Mouse (Mus musculus) intestine, embryonic 15.5 days (tissue): ENCODE data around the gene Cpne5. TPM values are rescaled to one million over a fixed set of nuclear protein-coding genes. Genes with fewer than 3 reads are reported as not detected.

Source experiments
- ATAC-seq: fragments of 200-750 bp; cut with Nextera tagmentation; 2 replicates; pipeline ENCODE4 v1.8.0; 2017; ENCODE audit warnings: moderate TSS enrichment, moderate library complexity
- H3K27ac ChIP-seq: fragments of 300-500 bp; sonication (generic); 2 replicates; pipeline ENCODE4 v1.5.1; 2015; ENCODE audit warnings: mild to moderate bottlenecking, inconsistent platforms
- H3K27me3 ChIP-seq: fragments of 300-500 bp; sonication (generic); replicated peaks from 2 replicates; pipeline ENCODE4 v1.6.1; 2015; ENCODE audit warnings: inconsistent platforms
- H3K36me3 ChIP-seq: fragments of 300-500 bp; sonication (generic); 2 replicates; pipeline ENCODE4 v1.6.1; 2015; ENCODE audit warnings: inconsistent platforms
- H3K4me1 ChIP-seq: fragments of 300-500 bp; sonication (generic); replicated peaks from 2 replicates; pipeline ENCODE4 v1.6.1; 2015; ENCODE audit warnings: inconsistent platforms
- H3K4me2 ChIP-seq: fragments of 300-500 bp; sonication (generic); replicated peaks from 2 replicates; pipeline ENCODE4 v1.6.1; 2015; ENCODE audit warnings: mild to moderate bottlenecking, inconsistent platforms
- H3K4me3 ChIP-seq: fragments of 300-500 bp; sonication (generic); replicated peaks from 2 replicates; pipeline ENCODE4 v1.5.1; 2015; ENCODE audit warnings: inconsistent platforms
- H3K9ac ChIP-seq: fragments of 300-500 bp; sonication (generic); 2 replicates; pipeline ENCODE4 v1.6.1; 2015; ENCODE audit warnings: inconsistent platforms
- H3K9me3 ChIP-seq: fragments of 300-500 bp; sonication (generic); 2 replicates; pipeline ENCODE4 v1.6.1; 2016; ENCODE audit warnings: inconsistent platforms
- WGBS: fragments of 180-500 bp; shearing (Covaris S2); methylation state at CpG from one replicate; pipeline ENCODE4 v1.1.7; 2015; 5-methylcytosine and 5-hydroxymethylcytosine counted together
- polyA plus RNA-seq: library from polyadenylated mRNA; unstranded; fragments of >200 nt; fragmentation: Nextera tagmentation; extraction: Ambion mirVana; gene quantifications from 2 replicates; pipeline ENCODE4 v1.2.1, GENCODE M21; 2015

Cpne5 gene
- polyA plus RNA-seq, 1 experiment from 2014 or later: 8.3 TPM

GRCm38 (mm10) chr17:29173165-29173564, 64.8 kb downstream of the Cpne5 start:
- Histone ChIP-seq H3K4me2 (no peak overlapping the region), H3K36me3 (no peaks in the 10 kb centered on the region), H3K9ac (no peak overlapping the region), H3K9me3 (no peaks in the 10 kb centered on the region), H3K27ac (no peak overlapping the region), H3K4me1 (peaks cover 19% of the 10 kb centered on the region), H3K4me3 (no peak overlapping the region), H3K27me3 (no peaks in the 10 kb centered on the region)
- WGBS: 78% methylated on average over 8 of the region's 8 CpGs
- no peak for ATAC-seq

GRCm38 (mm10) chr17:29172062-29172461, 65.9 kb downstream of the Cpne5 start:
- H3K36me3 ChIP-seq: no peaks in the 10 kb centered on the region
- no peak for ATAC-seq
- H3K9ac ChIP-seq: no peak overlapping the region
- no peak overlapping the region for H3K4me3 ChIP-seq
- WGBS: 43% methylated on average over 10 of the region's 10 CpGs
- H3K4me1 ChIP-seq: peaks cover 25% of the 10 kb centered on the region
- H3K27ac ChIP-seq: no peak overlapping the region
- no peaks in the 10 kb centered on the region for H3K9me3 ChIP-seq
- no peaks in the 10 kb centered on the region for H3K27me3 ChIP-seq
- no peak overlapping the region for H3K4me2 ChIP-seq

GRCm38 (mm10) chr17:29171001-29171772, 66.8 kb downstream of the Cpne5 start:
- Histone ChIP-seq H3K4me3 (no peak overlapping the region), H3K27me3 (no peaks in the 10 kb centered on the region), H3K36me3 (no peaks in the 10 kb centered on the region), H3K4me1 (peaks cover 24% of the 10 kb centered on the region), H3K27ac (no peak overlapping the region), H3K9ac (no peak overlapping the region), H3K9me3 (no peaks in the 10 kb centered on the region), H3K4me2 (no peak overlapping the region)
- peak; percentile 75 for ATAC-seq
- 15% methylated on average over 14 of the region's 14 CpGs for WGBS

- WGBS: 70% methylated on average over 14 of the region's 14 CpGs
- Histone ChIP-seq H3K4me2 (no peak overlapping the region), H3K36me3 (no peaks in the 10 kb centered on the region), H3K27ac (no peak overlapping the region), H3K4me1 (peaks cover 29% of the 10 kb centered on the region), H3K9ac (no peak overlapping the region), H3K27me3 (no peaks in the 10 kb centered on the region), H3K4me3 (no peak overlapping the region), H3K9me3 (no peaks in the 10 kb centered on the region)
- ATAC-seq: no peak
These were observed 67.5 kb downstream of the Cpne5 start for GRCm38 (mm10) chr17:29170431-29171000.

GRCm38 (mm10) chr17:29168996-29169601, 68.9 kb downstream of the Cpne5 start:
- Histone ChIP-seq H3K27me3 (no peaks in the 10 kb centered on the region), H3K9ac (no peak overlapping the region), H3K9me3 (no peaks in the 10 kb centered on the region), H3K36me3 (no peaks in the 10 kb centered on the region), H3K27ac (no peak overlapping the region), H3K4me3 (no peak overlapping the region), H3K4me1 (peaks cover 39% of the 10 kb centered on the region), H3K4me2 (no peak overlapping the region)
- ATAC-seq: no peak
- WGBS: 75% methylated on average over 12 of the region's 12 CpGs

- Histone ChIP-seq H3K9ac (no peak overlapping the region), H3K27ac (no peak overlapping the region), H3K36me3 (no peaks in the 10 kb centered on the region), H3K4me1 (peaks cover 40% of the 10 kb centered on the region), H3K9me3 (no peaks in the 10 kb centered on the region), H3K4me3 (no peak overlapping the region), H3K4me2 (no peak overlapping the region), H3K27me3 (no peaks in the 10 kb centered on the region)
- WGBS: 85% methylated on average over 4 of the region's 4 CpGs
- no peak for ATAC-seq
These were observed 69.5 kb downstream of the Cpne5 start for GRCm38 (mm10) chr17:29168438-29168837.

- H3K36me3 ChIP-seq: no peaks in the 10 kb centered on the region
- no peaks in the 10 kb centered on the region for H3K9me3 ChIP-seq
- H3K4me1 ChIP-seq: peaks cover 40% of the 10 kb centered on the region
- no peak overlapping the region for H3K9ac ChIP-seq
- H3K27ac ChIP-seq: no peak overlapping the region
- no peaks in the 10 kb centered on the region for H3K27me3 ChIP-seq
- no peak overlapping the region for H3K4me3 ChIP-seq
- WGBS: 48% methylated on average over 6 of the region's 6 CpGs
- no peak overlapping the region for H3K4me2 ChIP-seq
- ATAC-seq: no peak
These were observed 70.6 kb downstream of the Cpne5 start for GRCm38 (mm10) chr17:29167371-29167770.

- peak; percentile 54 for ATAC-seq
- Histone ChIP-seq H3K27me3 (no peaks in the 10 kb centered on the region), H3K4me2 (no peak overlapping the region), H3K27ac (peak overlapping the region; percentile 36), H3K4me1 (peaks cover 40% of the 10 kb centered on the region), H3K9ac (no peak overlapping the region), H3K36me3 (no peaks in the 10 kb centered on the region), H3K9me3 (no peaks in the 10 kb centered on the region), H3K4me3 (no peak overlapping the region)
- WGBS: 43% methylated on average over 8 of the region's 8 CpGs
These were observed 71.9 kb downstream of the Cpne5 start for GRCm38 (mm10) chr17:29165967-29166578.

GRCm38 (mm10) chr17:29165452-29165851, 72.5 kb downstream of the Cpne5 start:
- Histone ChIP-seq H3K9me3 (no peaks in the 10 kb centered on the region), H3K4me3 (no peak overlapping the region), H3K9ac (no peak overlapping the region), H3K36me3 (no peaks in the 10 kb centered on the region), H3K4me2 (no peak overlapping the region), H3K27me3 (no peaks in the 10 kb centered on the region), H3K4me1 (peaks cover 34% of the 10 kb centered on the region), H3K27ac (0 out of 2 replicates have a peak overlapping the region, but pooled peaks have one; percentile 17)
- ATAC-seq: peak; percentile 46; the same call in 1 of the 2 replicates
- 41% methylated on average over 6 of the region's 6 CpGs for WGBS

- peak; percentile 24 for ATAC-seq
These were observed 73.4 kb downstream of the Cpne5 start for GRCm38 (mm10) chr17:29164469-29165111.

GRCm38 (mm10) chr17:29162334-29162733, 75.6 kb downstream of the Cpne5 start:
- no peak overlapping the region for H3K4me2 ChIP-seq
- H3K4me1 ChIP-seq: peaks cover 28% of the 10 kb centered on the region
- no peak overlapping the region for H3K9ac ChIP-seq
- H3K36me3 ChIP-seq: no peaks in the 10 kb centered on the region
- no peak overlapping the region for H3K27ac ChIP-seq
- no peaks in the 10 kb centered on the region for H3K9me3 ChIP-seq
- 92% methylated on average over 13 of the region's 13 CpGs for WGBS
- no peaks in the 10 kb centered on the region for H3K27me3 ChIP-seq
- no peak overlapping the region for H3K4me3 ChIP-seq
- ATAC-seq: no peak

More at GRCm38 (mm10) chr17:29164469-29165111, 73.4 kb downstream of the Cpne5 start:
- Histone ChIP-seq H3K4me2 (no peak overlapping the region; the same call in 1 of the 2 replicates), H3K36me3 (no peaks in the 10 kb centered on the region), H3K27ac (no peak overlapping the region), H3K9ac (no peak overlapping the region), H3K4me1 (peaks cover 32% of the 10 kb centered on the region), H3K27me3 (no peaks in the 10 kb centered on the region), H3K4me3 (no peak overlapping the region), H3K9me3 (no peaks in the 10 kb centered on the region)
- 15% methylated on average over 17 of the region's 17 CpGs for whole genome bisulfite sequencing
